Mouse (Mus musculus): ENCODE measurements around the gene Sel1l2.

DNA sequence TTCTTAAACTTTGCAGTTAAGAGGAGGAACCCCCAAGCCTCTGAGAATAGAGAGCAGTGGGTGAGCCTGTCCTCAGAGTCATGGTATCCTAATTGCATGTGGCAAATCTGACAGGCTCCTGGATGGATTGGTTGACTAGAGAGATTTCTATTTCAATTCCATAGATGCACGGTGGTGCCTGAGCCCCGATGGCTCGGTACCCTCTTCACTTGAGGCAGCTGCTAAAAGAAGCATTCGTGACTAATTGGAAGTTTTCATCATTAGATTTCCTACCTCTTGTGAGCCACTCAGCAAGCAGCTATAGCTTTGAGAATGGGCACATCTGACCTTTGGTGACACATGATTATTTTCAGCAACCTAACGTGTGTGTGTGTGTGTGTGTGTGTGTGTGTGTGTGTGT is 147.1 kb downstream of the Sel1l2 start:
- no peak for TF ChIP-seq NANOG (IDR thresholded peaks at IDR 0.05; ENCODE audit: borderline replicate concordance, low read length)
- TF ChIP-seq CTCF (conservative IDR thresholded peaks at IDR 0.05; ENCODE audit: low read length) = no peak
- no peak for TF ChIP-seq POU5F1 (IDR thresholded peaks at IDR 0.05; ENCODE audit: borderline replicate concordance, low read length)
